In genomic region chr9:49617216-49617615, GRCm38 (mm10) we compare ENCODE assay signal across 9 mouse cellular contexts.
DNase-seq lines count a peak whose midpoint lies in the region; ATAC-seq and TF ChIP-seq lines count a peak whose summit lies in the region.
"Had no signal": no experiment of that assay in that cellular context is flagged by ENCODE, and none has a peak within 500 bp of the region (broad histone marks: within the 10 kb centered on the region; RNA-seq: fewer than 3 reads in every experiment).

No protein-coding gene starts in this region.

- H3K4me1 ChIP-seq in liver, postnatal 0 days (ENCODE audit: insufficient read depth), result no peaks in the 10 kb centered on the region

- no peak overlapping the region for H3K4me2 ChIP-seq in liver, postnatal 0 days (ENCODE audit: low read depth, low read length)
- H3K4me2 ChIP-seq: embryonic facial prominence, embryonic 13.5 days had no signal

- no peaks in the 10 kb centered on the region for H3K27me3 ChIP-seq in liver, postnatal 0 days (ENCODE audit: insufficient read depth, low read length)
- H3K27me3 ChIP-seq: embryonic facial prominence, embryonic 13.5 days had no signal

- no peak for ATAC-seq in CD4-positive, CD25-positive, alpha-beta regulatory T cell, adult 4 months
- no peak for ATAC-seq in liver, postnatal 0 days

- 17% methylated on average over 3 of the region's 3 CpGs for WGBS in liver, postnatal 0 days (ENCODE audit: insufficient replicate concordance)

- H3K9ac ChIP-seq in liver, postnatal 0 days (replicated peaks), result no peak overlapping the region
- H3K9ac ChIP-seq: embryonic facial prominence, embryonic 13.5 days had no signal

- TF ChIP-seq EP300 in liver, postnatal 0 days (IDR thresholded peaks at IDR 0.05; ENCODE audit: low read depth), result no peak

- TF ChIP-seq CTCF in liver, postnatal 0 days (IDR thresholded peaks at IDR 0.05; ENCODE audit: low read depth), result peak; percentile 66

- H3K36me3 ChIP-seq in liver, postnatal 0 days (replicated peaks; ENCODE audit: insufficient read depth, low read length), result no peaks in the 10 kb centered on the region

- H3K27ac ChIP-seq in liver, postnatal 0 days (ENCODE audit: low read depth), result no peak overlapping the region
- H3K27ac ChIP-seq: embryonic facial prominence, embryonic 13.5 days had no signal

- no peaks in the 10 kb centered on the region for H3K9me3 ChIP-seq in liver, postnatal 0 days (ENCODE audit: low read length)
- H3K9me3 ChIP-seq: embryonic facial prominence, embryonic 13.5 days had no signal

- H3K4me3 ChIP-seq in liver, postnatal 0 days (ENCODE audit: low read depth, low read length), result no peak overlapping the region
- H3K4me3 ChIP-seq: embryonic facial prominence, embryonic 13.5 days had no signal

- DNase-seq in CD4-positive, CD25-positive, alpha-beta regulatory T cell, adult 2 months (ENCODE audit: low read depth, low spot score), result peak; percentile 1
- DNase-seq in liver, postnatal 0 days, result no peak
- no peak for DNase-seq in liver
- DNase-seq in adrenal gland, postnatal 36 days, result peak; percentile 24 to 57
- DNase-seq in kidney, postnatal 10 days, result peak; percentile 64
- DNase-seq in lung, postnatal 10 days, result peak; percentile 53
- no peak for DNase-seq in yolk sac, embryonic 10.5 days (ENCODE audit: low spot score)

Comparison
In these comparisons a context has a peak if more than half of its experiments do, and no peak if none do; other contexts are left out.
1. DNase-seq: peak in CD4-positive, CD25-positive, alpha-beta regulatory T cell, adult 2 months (single experiment), adrenal gland, postnatal 36 days (2 of 2), kidney, postnatal 10 days (single experiment) and lung, postnatal 10 days (single experiment); none in liver, postnatal 0 days (single experiment), liver (single experiment) and yolk sac, embryonic 10.5 days (single experiment).